8 mouse cellular contexts compared by ENCODE assay signal in the genomic region with DNA sequence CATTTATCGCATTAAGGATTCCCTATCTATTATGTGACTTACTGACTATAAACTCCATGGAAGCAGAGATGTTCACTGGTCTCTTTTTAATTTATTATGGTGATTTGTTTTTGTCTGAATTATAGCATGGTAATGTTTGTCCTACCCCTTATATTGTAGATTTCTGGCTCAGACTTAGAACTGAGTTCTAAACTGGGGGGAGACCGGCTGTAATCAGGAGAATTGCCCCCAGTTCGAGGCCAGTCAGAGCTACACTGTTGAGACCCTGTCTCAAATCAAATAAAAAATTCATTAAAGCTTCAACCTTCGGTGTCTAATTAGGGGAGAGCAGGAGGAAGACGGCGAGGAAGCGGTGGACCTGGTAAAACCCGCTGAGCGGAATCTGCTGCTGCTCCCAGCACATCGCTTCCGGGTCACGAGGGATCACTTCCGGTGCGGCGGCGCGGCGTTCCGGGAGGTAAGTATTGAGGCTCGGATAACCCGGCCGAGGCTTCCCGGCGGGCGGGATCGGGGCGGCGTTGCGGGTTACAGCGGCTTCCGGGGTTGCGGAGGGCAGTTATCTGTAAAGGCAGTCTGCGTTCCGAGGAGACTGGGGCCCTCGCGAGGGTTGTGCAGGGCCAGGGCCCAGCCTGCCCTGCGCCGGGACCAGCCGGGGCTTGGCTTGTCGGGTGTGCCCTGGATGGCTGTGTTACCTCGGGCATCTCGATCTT. TPM values are rescaled to one million over a fixed set of nuclear protein-coding genes. Genes with fewer than 3 reads are reported as not detected.
DNase-seq lines count a peak whose midpoint lies in the region; ATAC-seq lines count a peak whose summit lies in the region.

A gene (plus strand): TSS at position 411 of the 710 bp plus-strand sequence.

- peak; percentile 95 for ATAC-seq in inflammation-experienced regulatory T-cells, adult 6 months
- peak; percentile 94 for ATAC-seq in megakaryocyte-erythroid progenitor cell, adult 5-6 weeks (replicated peaks; ENCODE audit: low FRiP score, low TSS enrichment, poor library complexity, severe bottlenecking)

- intact Hi-C loops in gastrocnemius, postnatal 14 days (cut with DNase I; ENCODE audit: low total_unique reads) = no loop called here
- intact Hi-C loops in left cerebral cortex, postnatal 10 days (cut with DNase I) = no loop called here

- DNase-seq in adipocyte (ENCODE audit: low spot score) = peak; percentile 91
- DNase-seq in embryo, embryonic 10 days (ENCODE audit: low spot score) = peak; percentile 97
- DNase-seq in gastrocnemius, postnatal 14 days = peak; percentile 96
- peak; percentile 93 to 97 for DNase-seq in left cerebral cortex, postnatal 10 days (ENCODE audit: extremely low spot score in 1 of 2, low spot score in 2 of 2)
- DNase-seq in right cerebral cortex, postnatal 25 days = peak; percentile 95
- peak; percentile 90 to 98 for DNase-seq in urinary bladder, postnatal 4 days (ENCODE audit: low spot score in 2 of 2)

RNA-seq across cellular contexts. Expression of the gene that starts here (rescaled TPM):
- total RNA-seq in gastrocnemius, postnatal 14 days (2021) = 10 to 100 TPM; 20.7 to 28.3 TPM
- polyA plus RNA-seq in inflammation-experienced regulatory T-cells, adult 6 months (2017; shearing (Covaris generic)) = 10 to 100 TPM; 41.4 to 46.8 (median 44.1) TPM
- 10 to 100 TPM; 85.0 to 88.8 TPM for total RNA-seq in left cerebral cortex, postnatal 10 days (2021)
- total RNA-seq in megakaryocyte-erythroid progenitor cell, adult 5-6 weeks (2014; fragmentation: Nextera tagmentation) = 27.2 and 33.9 TPM in 2 replicates
- total RNA-seq in megakaryocyte-erythroid progenitor cell, adult 5-6 weeks (2017) = 8.6 and 17.3 TPM in 2 replicates

Comparison
In these comparisons a context has a peak if more than half of its experiments do, and no peak if none do; other contexts are left out.
1. Peak in every context shown above with its lines: DNase-seq and ATAC-seq.